Mouse (Mus musculus) kidney, adult 18-20 months (tissue): ENCODE results near the gene Dynlt1b.
"Not testable (repeated sequence)": the region's sequence is repeated elsewhere in the genome, so short reads cannot be mapped to it uniquely, and the experiment has no call there.

Source experiments
- DNase-seq: peaks from one replicate; pipeline ENCODE4 v3.0.0; 2021

Gene Dynlt1b

DNA sequence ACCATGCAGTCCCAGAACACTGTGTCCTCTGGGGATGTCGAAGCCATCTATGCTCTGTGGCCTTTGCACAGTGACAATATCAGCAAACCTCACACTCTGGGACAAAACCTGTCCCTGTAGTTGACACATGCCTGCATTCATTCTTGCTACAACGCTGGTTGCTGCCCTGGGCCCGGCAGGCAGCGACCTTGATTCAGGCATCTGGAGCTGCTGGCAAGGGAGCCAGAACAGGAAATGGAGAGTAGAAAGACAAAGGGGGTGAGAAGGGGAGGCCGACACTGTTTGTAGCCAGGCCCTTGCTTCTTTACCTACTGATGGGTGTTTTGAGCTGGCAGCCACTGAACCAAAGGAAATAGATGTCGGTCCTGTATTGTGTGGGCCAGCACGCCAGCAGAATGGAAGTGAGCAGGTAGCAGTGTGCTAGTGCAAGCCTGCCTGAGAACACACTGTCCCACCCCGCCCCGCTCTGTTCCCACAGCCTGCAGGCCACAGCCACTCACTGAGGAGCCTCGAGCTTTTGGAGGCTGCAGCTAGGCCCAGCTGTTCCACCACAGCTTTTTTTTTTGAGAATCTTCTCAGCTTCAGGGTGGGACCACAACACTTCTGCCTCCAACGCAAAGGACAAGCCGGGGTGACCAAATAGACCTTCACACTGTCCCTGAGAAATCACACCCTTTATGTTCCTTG lies 5.5 kb upstream of the Dynlt1b start:
- DNase-seq, result not testable (repeated sequence)

GRCm38 (mm10) chr17:6425325-6425724 lies 4.6 kb upstream of the Dynlt1b start:
- not testable (repeated sequence) for DNase-seq

- DNase-seq, result not testable (repeated sequence)
Observed at GRCm38 (mm10) chr17:6426869-6427268, 3.0 kb upstream of the Dynlt1b start.

- not testable (repeated sequence) for DNase-seq
Observed at GRCm38 (mm10) chr17:6428926-6429325, 986 bp upstream of the Dynlt1b start.

DNA sequence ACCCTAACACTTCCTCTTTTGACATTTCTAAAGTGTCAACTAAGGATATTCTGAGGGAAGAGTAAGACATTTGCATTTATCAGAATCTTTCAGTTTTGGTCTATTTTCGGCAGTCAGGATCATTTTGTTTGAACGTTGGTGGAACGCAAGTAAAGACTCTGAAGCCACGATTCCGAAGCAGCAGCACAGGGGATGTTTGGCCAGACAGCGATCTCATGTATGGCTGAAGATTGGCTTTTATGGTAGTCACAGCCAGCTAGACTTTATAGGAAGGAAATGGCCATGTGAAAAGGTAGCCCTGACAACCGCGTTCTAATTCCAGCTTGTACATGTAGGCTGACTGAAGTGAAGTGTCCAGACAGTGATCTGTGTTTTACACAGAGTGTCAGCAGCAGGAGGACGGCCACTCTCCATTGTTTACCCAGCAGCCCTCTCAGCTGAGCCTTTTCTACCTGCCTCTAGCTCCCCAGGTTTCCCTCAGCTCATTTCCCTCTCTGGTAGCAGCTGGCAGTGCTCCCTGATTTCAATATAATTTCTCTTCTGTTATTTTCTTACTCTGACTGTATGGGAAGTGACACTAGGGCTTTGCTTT lies 594 bp downstream of the Dynlt1b start:
- DNase-seq, result not testable (repeated sequence)

DNA sequence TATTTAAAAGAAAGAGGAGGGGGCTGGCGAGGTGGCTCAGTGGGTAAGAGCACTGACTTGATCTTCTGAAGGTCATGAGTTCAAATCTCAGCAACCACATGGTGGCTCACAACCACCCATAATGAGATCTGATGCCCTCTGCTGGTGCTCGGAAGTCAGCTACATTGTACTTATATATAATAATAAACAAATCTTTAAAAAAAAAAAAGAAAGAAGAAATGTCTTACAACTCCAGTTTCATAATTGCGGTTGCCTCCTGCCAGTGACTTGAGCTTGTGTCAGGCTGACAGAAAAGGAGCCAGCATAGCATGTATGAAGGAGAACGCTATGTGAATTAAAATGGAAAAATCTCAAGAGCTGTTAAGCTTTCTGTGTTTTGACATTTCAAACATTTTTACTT lies 2.5 kb downstream of the Dynlt1b start:
- not testable (repeated sequence) for DNase-seq

DNA sequence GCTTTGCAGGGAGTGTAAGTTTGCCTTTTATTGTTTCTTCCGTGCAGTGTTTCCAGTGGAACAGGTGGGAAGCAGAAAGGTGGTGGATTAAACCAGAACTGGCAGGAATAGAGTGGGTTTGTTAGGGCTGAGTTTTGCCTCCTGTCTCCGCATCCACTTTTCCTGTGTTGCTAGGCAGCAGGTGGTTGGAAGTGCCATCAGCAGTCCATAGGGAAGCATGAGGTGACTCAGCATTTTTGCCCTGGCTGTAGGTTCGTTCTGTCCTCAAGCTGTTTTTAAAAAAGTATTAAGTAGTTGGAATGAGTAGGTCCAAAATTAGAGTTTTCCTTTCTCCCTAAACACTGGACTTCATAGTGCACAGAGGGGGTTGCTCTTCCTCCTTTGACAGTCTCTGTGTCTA lies 3.8 kb downstream of the Dynlt1b start:
- DNase-seq, result not testable (repeated sequence)

- DNase-seq, result not testable (repeated sequence)
Observed at GRCm38 (mm10) chr17:6438080-6438479, 8.2 kb downstream of the Dynlt1b start.

DNA sequence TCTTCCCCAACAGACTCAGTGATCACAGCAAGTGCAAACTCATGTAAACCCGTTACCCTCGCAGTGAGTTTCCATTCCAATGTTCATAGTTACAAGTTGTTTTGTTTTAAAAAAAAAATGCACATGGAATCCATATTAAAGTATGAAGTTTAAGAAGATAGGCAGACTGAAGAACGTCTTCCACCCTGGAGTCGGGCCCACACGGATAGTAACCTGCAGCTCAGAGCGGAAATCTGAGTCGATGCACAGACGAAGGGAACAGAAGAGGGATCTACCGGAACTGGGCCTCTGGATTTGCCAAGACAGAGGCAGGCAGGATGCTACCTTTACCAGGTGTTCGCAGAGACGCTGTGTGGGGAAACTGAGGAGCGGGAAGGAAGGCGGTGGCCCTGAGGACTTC lies 10.0 kb downstream of the Dynlt1b start:
- not testable (repeated sequence) for DNase-seq

DNA sequence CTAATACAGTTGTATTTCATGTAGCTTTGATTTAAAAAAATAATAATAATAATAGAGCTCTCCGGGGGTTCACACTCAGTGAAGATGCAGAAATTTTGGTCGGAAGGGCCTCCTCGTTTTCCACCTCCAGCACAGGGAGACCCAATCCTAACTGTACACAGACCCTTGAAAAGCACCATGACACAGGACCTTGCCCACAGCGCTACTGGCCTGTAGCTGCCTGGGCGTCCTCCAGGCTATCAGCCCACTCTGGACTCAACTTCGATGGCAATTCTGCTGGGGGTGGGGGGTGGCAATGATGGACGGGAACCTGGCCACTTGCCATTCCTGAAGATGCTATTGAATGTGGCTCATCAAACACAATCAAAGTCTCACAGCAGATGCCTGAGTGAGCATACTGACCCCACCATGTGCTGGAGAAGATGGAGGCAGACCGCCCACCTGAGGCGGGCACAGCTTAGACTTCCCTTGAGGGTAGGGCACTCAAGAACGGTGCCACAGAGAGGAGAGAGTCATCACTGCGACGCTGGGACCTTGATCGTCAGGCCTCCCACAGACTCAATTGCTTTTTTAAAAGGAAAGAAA lies 10.7 kb downstream of the Dynlt1b start:
- not testable (repeated sequence) for DNase-seq

DNA sequence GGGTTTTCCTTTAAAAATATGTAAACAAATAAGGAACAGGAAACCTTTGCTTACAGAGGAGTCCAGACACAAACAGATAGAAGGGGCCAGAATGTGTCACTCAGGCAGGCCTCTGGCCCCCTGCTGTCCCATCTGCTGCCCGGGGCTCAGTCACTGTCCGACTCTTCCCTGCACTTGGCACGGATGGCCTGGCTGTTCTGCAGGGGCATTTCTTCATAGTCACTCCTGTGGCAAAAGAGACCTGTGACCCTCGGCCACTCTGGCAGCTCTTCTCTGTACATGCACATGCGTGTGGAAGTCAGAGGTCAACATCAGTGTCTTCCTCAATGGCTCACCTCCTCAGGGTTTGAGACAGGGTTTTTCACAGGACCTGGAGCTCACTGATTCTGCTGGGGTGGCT lies 11.3 kb downstream of the Dynlt1b start:
- DNase-seq, result not testable (repeated sequence)

DNA sequence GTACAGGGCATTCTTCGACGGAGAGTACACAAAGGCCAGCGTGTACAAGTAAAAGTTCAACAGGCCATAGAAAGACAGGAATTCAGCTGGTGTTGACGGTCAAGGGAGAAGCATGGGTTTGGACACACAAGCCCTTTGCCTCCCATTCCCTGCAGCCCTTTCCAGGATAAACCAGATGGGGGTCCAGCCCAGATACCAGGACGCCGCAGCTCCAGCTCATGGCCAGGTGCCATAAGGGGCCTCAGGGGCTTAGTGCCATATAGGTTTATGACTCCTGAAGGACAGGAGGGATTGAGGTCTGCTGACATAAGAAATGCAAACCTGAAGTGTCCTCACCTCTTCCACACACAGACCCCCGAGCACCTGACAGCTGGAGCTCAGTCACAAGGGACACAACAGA lies 12.6 kb downstream of the Dynlt1b start:
- DNase-seq, result not testable (repeated sequence)

GRCm38 (mm10) chr17:6445794-6446587 lies 16.1 kb downstream of the Dynlt1b start:
- DNase-seq, result not testable (repeated sequence)

DNA sequence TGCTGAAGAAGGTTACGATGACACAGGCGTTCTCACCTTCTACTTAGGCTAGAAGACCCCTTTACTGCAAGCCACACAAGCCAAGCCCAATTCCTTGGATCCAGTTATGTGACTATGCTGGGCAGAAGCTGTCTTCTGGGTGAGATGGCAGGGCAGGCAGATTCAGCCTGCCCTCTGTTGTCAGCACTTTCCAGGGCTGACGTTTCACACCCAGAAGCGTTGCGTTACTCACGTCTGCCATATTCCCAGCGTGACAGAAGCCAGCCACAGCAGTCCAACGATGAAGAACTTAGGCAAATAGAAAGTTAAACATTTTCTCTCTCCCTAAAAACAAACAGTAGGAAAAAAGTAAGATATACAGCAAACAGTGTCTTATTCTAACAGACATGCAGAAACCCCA lies 18.4 kb downstream of the Dynlt1b start:
- not testable (repeated sequence) for DNase-seq

GRCm38 (mm10) chr17:6449166-6449565 lies 19.3 kb downstream of the Dynlt1b start:
- not testable (repeated sequence) for DNase-seq

DNA sequence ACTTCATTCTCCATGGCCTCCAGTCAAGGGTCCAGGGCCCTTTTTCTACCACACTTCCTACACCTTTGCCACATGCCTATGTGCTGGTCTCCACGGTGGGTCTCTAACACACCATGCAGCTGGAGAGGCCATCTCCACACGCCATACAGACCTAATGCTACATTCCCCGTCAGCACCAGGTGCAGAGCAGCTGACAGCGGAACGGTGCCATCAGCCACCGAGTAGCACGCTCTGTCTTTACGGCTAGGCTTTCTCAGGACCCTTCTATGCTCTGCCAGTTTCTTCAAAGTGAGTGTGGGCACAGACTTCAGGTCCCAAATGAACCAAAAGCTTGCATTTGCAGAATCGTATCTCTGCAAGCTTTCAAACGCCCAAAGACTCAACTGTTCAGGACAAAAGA lies 21.3 kb downstream of the Dynlt1b start:
- DNase-seq, result not testable (repeated sequence)

DNA sequence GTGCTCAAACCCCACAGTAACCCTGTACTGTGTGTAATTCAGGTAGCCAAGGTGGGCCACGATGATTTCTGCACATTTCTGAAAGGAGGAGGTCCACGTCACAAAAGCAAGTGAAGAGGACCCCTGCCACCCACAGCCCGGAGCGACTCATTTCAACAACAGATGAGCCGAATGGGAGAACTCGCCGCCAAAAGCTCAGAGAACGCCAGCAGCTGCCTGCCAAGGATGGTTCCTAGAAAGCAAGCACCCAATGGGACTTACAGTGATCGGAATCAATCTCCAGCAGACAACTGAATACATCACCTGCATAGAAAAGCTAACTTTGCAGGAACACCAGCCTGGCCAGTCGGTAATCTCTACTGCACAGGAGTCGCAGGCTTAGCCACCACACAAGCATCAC lies 22.8 kb downstream of the Dynlt1b start:
- DNase-seq, result not testable (repeated sequence)

DNA sequence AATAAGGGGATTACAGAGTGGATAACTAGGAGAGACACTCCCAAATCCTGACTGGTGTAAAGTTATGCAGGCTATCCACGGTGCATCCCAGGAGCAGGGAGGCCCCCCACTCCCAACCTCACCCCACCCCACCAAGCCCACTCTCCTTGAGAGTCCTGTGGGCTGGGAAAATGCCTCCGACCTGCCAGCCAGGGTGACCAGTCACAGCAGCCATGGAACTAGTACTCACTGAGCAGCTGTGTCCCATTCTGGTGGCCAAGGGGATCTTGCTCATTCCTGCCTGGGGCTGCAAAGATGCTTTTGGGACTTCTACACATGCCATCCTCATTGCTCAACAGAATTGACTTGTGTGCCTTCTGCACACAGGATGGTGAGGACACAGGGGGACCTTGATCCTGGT lies 24.8 kb downstream of the Dynlt1b start:
- not testable (repeated sequence) for DNase-seq

DNA sequence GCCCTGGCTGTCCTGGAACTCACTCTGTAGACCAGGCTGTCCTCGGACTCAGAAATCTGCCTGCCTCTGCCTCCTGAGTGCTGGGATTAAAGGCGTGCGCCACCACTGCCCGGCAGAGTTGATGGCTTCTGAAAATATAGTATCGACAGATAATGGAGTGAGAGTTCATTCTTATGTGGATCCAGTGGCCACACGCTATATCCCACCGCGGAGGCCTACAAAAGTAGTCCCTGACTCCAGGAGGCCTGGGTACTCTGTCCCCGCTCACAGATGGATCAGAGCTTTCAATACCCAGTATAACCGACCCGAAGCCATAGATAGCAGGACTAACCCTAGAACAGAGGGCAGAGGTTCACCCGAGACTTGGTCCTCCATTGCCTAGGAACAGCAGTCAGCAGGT lies 26.0 kb downstream of the Dynlt1b start:
- DNase-seq, result not testable (repeated sequence)

DNA sequence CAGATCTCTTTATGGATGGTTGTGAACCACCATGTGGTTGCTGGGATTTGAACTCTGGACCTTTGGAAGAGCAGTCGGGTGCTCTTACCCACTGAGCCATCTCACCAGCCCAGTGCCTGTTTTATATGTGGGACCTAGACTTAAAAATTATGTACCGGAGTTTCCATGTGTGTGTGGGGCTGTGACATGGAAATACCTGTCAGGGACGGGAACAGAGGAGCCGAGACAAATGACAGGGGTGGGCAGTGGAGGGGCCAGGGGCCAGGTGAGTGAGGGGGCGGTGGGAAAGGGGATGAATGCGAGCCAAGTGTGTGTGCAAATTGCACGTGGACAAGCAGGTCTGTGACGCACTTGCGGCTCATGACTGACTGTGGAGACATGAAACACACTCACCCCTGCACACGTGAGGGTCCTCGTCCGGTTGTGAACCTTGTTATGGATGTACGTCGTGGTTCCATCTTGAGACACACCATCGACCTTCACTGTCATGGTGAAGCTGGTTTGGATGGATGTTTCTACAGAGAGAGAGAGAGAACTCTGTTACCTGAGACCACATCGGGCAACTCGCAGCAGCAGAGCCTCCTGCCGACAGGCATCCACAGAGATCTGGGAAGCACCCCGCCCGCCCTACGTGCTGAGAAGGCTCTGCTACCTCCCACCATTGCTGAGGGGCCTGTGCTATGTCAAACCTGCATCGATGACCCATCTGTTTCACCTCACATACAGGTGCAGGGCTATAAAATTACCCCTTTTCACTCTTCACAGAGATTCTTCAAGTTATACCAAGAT lies 26.9 kb downstream of the Dynlt1b start:
- not testable (repeated sequence) for DNase-seq

GRCm38 (mm10) chr17:6461083-6461595 lies 31.2 kb downstream of the Dynlt1b start:
- DNase-seq, result not testable (repeated sequence)

GRCm38 (mm10) chr17:6465735-6466134 lies 35.8 kb downstream of the Dynlt1b start:
- not testable (repeated sequence) for DNase-seq
